20 mouse cellular contexts compared by ENCODE assay signal in genomic region chr4:137631596-137631995, GRCm38 (mm10). TPM values are rescaled to one million over a fixed set of nuclear protein-coding genes. Genes with fewer than 3 reads are reported as not detected.
DNase-seq lines count a peak whose midpoint lies in the region; ATAC-seq and TF ChIP-seq lines count a peak whose summit lies in the region.
"Had no signal": no experiment of that assay in that cellular context is flagged by ENCODE, and none has a peak within 500 bp of the region (broad histone marks: within the 10 kb centered on the region; RNA-seq: fewer than 3 reads in every experiment).

No protein-coding gene starts in this region.

- no peaks in the 10 kb centered on the region for H3K27me3 ChIP-seq in heart, embryonic 13.5 days (replicated peaks)
- no peaks in the 10 kb centered on the region for H3K27me3 ChIP-seq in ES-Bruce4 (ENCODE audit: control insufficient read depth, insufficient read depth, low read length, poor library complexity, severe bottlenecking)
- H3K27me3 ChIP-seq: hindbrain, embryonic 15.5 days; limb, embryonic 13.5 days had no signal

- no peak for TF ChIP-seq POLR2A in ES-Bruce4 (IDR thresholded peaks at IDR 0.05; ENCODE audit: insufficient read depth, low read length)

- no peak for ATAC-seq in heart, embryonic 13.5 days (ENCODE audit: extremely low read depth, insufficient number of reproducible peaks, low FRiP score, low TSS enrichment)

- no peak overlapping the region for H3K4me3 ChIP-seq in heart, embryonic 13.5 days
- no peak overlapping the region for H3K4me3 ChIP-seq in ES-Bruce4 (ENCODE audit: low read depth, low read length)
- H3K4me3 ChIP-seq: hindbrain, embryonic 15.5 days; limb, embryonic 13.5 days had no signal

- H3K9me3 ChIP-seq in heart, embryonic 13.5 days: no peaks in the 10 kb centered on the region
- no peaks in the 10 kb centered on the region for H3K9me3 ChIP-seq in ES-Bruce4 (replicated peaks; ENCODE audit: control insufficient read depth, insufficient read depth, low read length, poor library complexity, severe bottlenecking)
- H3K9me3 ChIP-seq: hindbrain, embryonic 15.5 days; limb, embryonic 13.5 days had no signal

- whole genome bisulfite sequencing in heart, embryonic 13.5 days: 50% methylated on average over 3 of the region's 3 CpGs

- no peak for TF ChIP-seq CTCF in ES-Bruce4 (IDR thresholded peaks at IDR 0.05; ENCODE audit: low read depth, low read length)

- no peak for TF ChIP-seq EP300 in ES-Bruce4 (IDR thresholded peaks at IDR 0.05; ENCODE audit: insufficient read depth, low read depth, low read length)

- H3K27ac ChIP-seq in heart, embryonic 13.5 days (replicated peaks): peak overlapping the region; percentile 56
- peak overlapping the region; percentile 76 for H3K27ac ChIP-seq in ES-Bruce4 (ENCODE audit: insufficient read depth, low read length)
- H3K27ac ChIP-seq: hindbrain, embryonic 15.5 days; kidney, postnatal 0 days; limb, embryonic 13.5 days; macrophage had no signal

- H3K4me1 ChIP-seq in heart, embryonic 13.5 days: peaks cover 11% of the 10 kb centered on the region
- peaks cover 5% of the 10 kb centered on the region for H3K4me1 ChIP-seq in ES-Bruce4 (ENCODE audit: control insufficient read depth, insufficient read depth, low read length)
- H3K4me1 ChIP-seq: hindbrain, embryonic 15.5 days; limb, embryonic 13.5 days had no signal

- DNase-seq in heart, adult 11 months: no peak
- peak; percentile 73 for DNase-seq in adrenal gland, postnatal 10 days
- peak; percentile 35 for DNase-seq in kidney, postnatal 14 days
- DNase-seq in left cerebral cortex, postnatal 36 days (ENCODE audit: low spot score in 2 of 2): no peak
- no peak for DNase-seq in right cerebral cortex, postnatal 14 days
- DNase-seq in right cerebral cortex, postnatal 4 days: no peak
- DNase-seq: B cell, adult 2 months; cerebellum, postnatal 14 days; gastrocnemius, postnatal 25 days; lung, adult 18-20 months; midbrain, embryonic 14.5 days; thymus, adult 18-20 months had no signal

- H3K9ac ChIP-seq in heart, embryonic 13.5 days: no peak overlapping the region
- no peak overlapping the region for H3K9ac ChIP-seq in ES-Bruce4 (ENCODE audit: low read depth, poor library complexity, severe bottlenecking)
- H3K9ac ChIP-seq: hindbrain, embryonic 15.5 days; limb, embryonic 13.5 days had no signal

- peaks cover 96% of the 10 kb centered on the region for H3K36me3 ChIP-seq in heart, embryonic 13.5 days
- peaks cover 85% of the 10 kb centered on the region for H3K36me3 ChIP-seq in ES-Bruce4 (ENCODE audit: control insufficient read depth, insufficient read depth, low read length, poor library complexity, severe bottlenecking)

- no peak overlapping the region for H3K4me2 ChIP-seq in heart, embryonic 13.5 days
- H3K4me2 ChIP-seq: hindbrain, embryonic 15.5 days; limb, embryonic 13.5 days had no signal

- intact Hi-C loops in left cerebral cortex, postnatal 36 days (cut with DNase I): no loop called here

RNA-seq across cellular contexts. Expression of gene Rap1gap, which starts 32.9 kb away (rescaled TPM):
- 5.1 and 6.1 TPM in 2 replicates for polyA plus RNA-seq in heart, embryonic 13.5 days (2015; fragmentation: Nextera tagmentation; extraction: Ambion mirVana)
- 8.9 and 9.5 TPM in 2 replicates for polyA plus RNA-seq in ES-Bruce4 (2011; ENCODE audit: insufficient read depth, insufficient read length, low read depth, missing spikeins)
- 10 to 100 TPM; 31.3 to 48.5 TPM for total RNA-seq in adrenal gland, postnatal 10 days (2021)
- total RNA-seq in left cerebral cortex, postnatal 36 days (2021): 100 to 1,000 TPM; 311 to 333 TPM

RNA-seq across cellular contexts. Expression of gene Usp48, which starts 38.0 kb away (rescaled TPM):
- 31.8 and 34.6 TPM in 2 replicates for polyA plus RNA-seq in heart, embryonic 13.5 days (2015; fragmentation: Nextera tagmentation; extraction: Ambion mirVana)
- polyA plus RNA-seq in ES-Bruce4 (2011; ENCODE audit: insufficient read depth, insufficient read length, low read depth, missing spikeins): 401 and 412 TPM in 2 replicates
- total RNA-seq in adrenal gland, postnatal 10 days (2021): 100 to 1,000 TPM in 1 of 2 experiments, 10 to 100 TPM in 1; 76.5 to 113 TPM
- 100 to 1,000 TPM in 1 of 2 experiments, 10 to 100 TPM in 1; 97.9 to 139 TPM for total RNA-seq in left cerebral cortex, postnatal 36 days (2021)

RNA-seq across cellular contexts. Expression of gene Ldlrad2, which starts 57.2 kb away (rescaled TPM):
- not detected in 2 replicates for polyA plus RNA-seq in heart, embryonic 13.5 days (2015; fragmentation: Nextera tagmentation; extraction: Ambion mirVana)
- polyA plus RNA-seq in ES-Bruce4 (2011; ENCODE audit: insufficient read depth, insufficient read length, low read depth, missing spikeins): not detected in 2 replicates
- total RNA-seq in adrenal gland, postnatal 10 days (2021): not detected
- total RNA-seq in left cerebral cortex, postnatal 36 days (2021): not detected
- total RNA-seq: gastrocnemius, postnatal 25 days; left cerebral cortex, adult 18-20 months had no signal
- polyA plus RNA-seq: frontal cortex, adult 2 months; kidney, postnatal 0 days; limb, embryonic 13.5 days; macrophage; midbrain, embryonic 14.5 days had no signal

Comparison
In these comparisons a context has a peak if more than half of its experiments do, and no peak if none do; other contexts are left out.
1. DNase-seq: peak in adrenal gland, postnatal 10 days (single experiment) and kidney, postnatal 14 days (single experiment); none in heart, adult 11 months (single experiment), left cerebral cortex, postnatal 36 days (0 of 2), right cerebral cortex, postnatal 14 days (single experiment) and right cerebral cortex, postnatal 4 days (single experiment).
2. RNA of gene Rap1gap, which starts 32.9 kb away (total RNA-seq): 311 to 333 TPM in left cerebral cortex, postnatal 36 days; 31.3 to 48.5 TPM in adrenal gland, postnatal 10 days; every median in the first group is over 4 times any median in the second.